In the genomic region with DNA sequence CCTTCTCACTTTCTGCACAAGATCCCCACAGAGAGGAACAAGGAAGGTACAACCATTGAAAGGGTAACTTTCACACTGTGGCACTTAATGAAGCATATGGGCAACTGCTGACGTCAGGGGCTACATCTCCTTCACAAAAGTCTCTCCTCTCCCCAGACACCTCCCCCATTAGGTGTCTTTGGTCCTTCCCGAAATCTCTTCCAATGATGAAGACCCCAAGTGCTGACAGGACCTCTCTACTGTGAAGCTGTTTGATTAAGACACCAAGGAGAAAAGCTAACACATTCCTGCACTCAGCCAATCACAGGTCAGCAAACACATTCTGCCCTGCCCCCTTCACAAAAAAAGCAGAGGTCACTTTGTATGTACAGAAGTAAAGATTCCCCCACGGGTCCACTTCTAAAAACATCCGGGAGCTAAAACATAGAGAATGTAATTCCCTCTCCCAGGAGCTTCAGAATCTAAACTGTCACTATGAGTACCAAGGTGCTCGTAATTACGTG, we compare ENCODE assay signal across 10 mouse cellular contexts.
A peak's percentile ranks its signal among the peaks of the same experiment; 100 is the strongest.
DNase-seq lines count a peak whose midpoint lies in the region; ATAC-seq lines count a peak whose summit lies in the region.
"Had no signal": no experiment of that assay in that cellular context is flagged by ENCODE, and none has a peak within 500 bp of the region (broad histone marks: within the 10 kb centered on the region; RNA-seq: fewer than 3 reads in every experiment).

No protein-coding gene starts in this region.

- peak overlapping the region; percentile 84 for H3K27ac ChIP-seq in heart, embryonic 13.5 days (replicated peaks)
- H3K27ac ChIP-seq in hindbrain, embryonic 12.5 days: no peak overlapping the region
- H3K27ac ChIP-seq in midbrain, embryonic 13.5 days: no peak overlapping the region

- H3K27me3 ChIP-seq in heart, embryonic 13.5 days (replicated peaks): peaks cover 44% of the 10 kb centered on the region
- H3K27me3 ChIP-seq in hindbrain, embryonic 12.5 days: peaks cover 28% of the 10 kb centered on the region
- H3K27me3 ChIP-seq in midbrain, embryonic 13.5 days: peaks cover 41% of the 10 kb centered on the region
- H3K27me3 ChIP-seq: CH12.LX had no signal

- intact Hi-C loops in left cerebral cortex, postnatal 25 days (cut with DNase I): loop anchor here (5.0 kb wide), 4 partner anchors 119 to 654 kb away; partner anchors contain the start of gene Lactb
- intact Hi-C loops in gastrocnemius, postnatal 14 days (cut with DNase I; ENCODE audit: low total_unique reads): no loop called here

- no peak for ATAC-seq in heart, embryonic 13.5 days (ENCODE audit: extremely low read depth, insufficient number of reproducible peaks, low FRiP score, low TSS enrichment)
- no peak for ATAC-seq in hindbrain, embryonic 12.5 days (ENCODE audit: low FRiP score)
- no peak for ATAC-seq in midbrain, embryonic 13.5 days

- no peak for DNase-seq in heart, adult 8-10 months (ENCODE audit: low spot score)
- peak; percentile 51 for DNase-seq in embryo, embryonic 10 days (ENCODE audit: low spot score)
- DNase-seq in testis, postnatal 10 days (ENCODE audit: low spot score): no peak
- DNase-seq in left cerebral cortex, postnatal 25 days (ENCODE audit: low spot score in 2 of 2): no peak
- no peak for DNase-seq in gastrocnemius, postnatal 14 days
- DNase-seq: lung, postnatal 14 days had no signal

- peak overlapping the region; percentile 93 for H3K9ac ChIP-seq in heart, embryonic 13.5 days
- H3K9ac ChIP-seq in hindbrain, embryonic 12.5 days: peak overlapping the region; percentile 83; the same call in 1 of the 2 replicates
- peak overlapping the region; percentile 77 for H3K9ac ChIP-seq in midbrain, embryonic 13.5 days (replicated peaks)

- H3K4me1 ChIP-seq in heart, embryonic 13.5 days: peaks cover 45% of the 10 kb centered on the region
- peaks cover 15% of the 10 kb centered on the region for H3K4me1 ChIP-seq in hindbrain, embryonic 12.5 days
- peaks cover 20% of the 10 kb centered on the region for H3K4me1 ChIP-seq in midbrain, embryonic 13.5 days (replicated peaks)

- no peaks in the 10 kb centered on the region for H3K36me3 ChIP-seq in heart, embryonic 13.5 days
- H3K36me3 ChIP-seq in hindbrain, embryonic 12.5 days: no peaks in the 10 kb centered on the region
- H3K36me3 ChIP-seq in midbrain, embryonic 13.5 days: no peaks in the 10 kb centered on the region

- peak overlapping the region; percentile 89 for H3K4me3 ChIP-seq in heart, embryonic 13.5 days
- peak overlapping the region; percentile 85 for H3K4me3 ChIP-seq in hindbrain, embryonic 12.5 days
- peak overlapping the region; percentile 75 for H3K4me3 ChIP-seq in midbrain, embryonic 13.5 days (replicated peaks)

- 3% methylated on average over 6 of the region's 6 CpGs for WGBS in heart, embryonic 13.5 days
- whole genome bisulfite sequencing in hindbrain, embryonic 12.5 days: 2% methylated on average over 6 of the region's 6 CpGs
- WGBS in midbrain, embryonic 13.5 days: 4% methylated on average over 6 of the region's 6 CpGs

- peak overlapping the region; percentile 94 for H3K4me2 ChIP-seq in heart, embryonic 13.5 days
- H3K4me2 ChIP-seq in hindbrain, embryonic 12.5 days (replicated peaks): peak overlapping the region; percentile 97
- peak overlapping the region; percentile 100 for H3K4me2 ChIP-seq in midbrain, embryonic 13.5 days (replicated peaks)

- no peaks in the 10 kb centered on the region for H3K9me3 ChIP-seq in heart, embryonic 13.5 days
- no peaks in the 10 kb centered on the region for H3K9me3 ChIP-seq in hindbrain, embryonic 12.5 days (replicated peaks)
- no peaks in the 10 kb centered on the region for H3K9me3 ChIP-seq in midbrain, embryonic 13.5 days
